Comparison of ENCODE assay signal across 8 mouse cellular contexts in genomic region chr11:119043761-119044550, GRCm38 (mm10). TPM values are rescaled to one million over a fixed set of nuclear protein-coding genes. Genes with fewer than 3 reads are reported as not detected.
DNase-seq lines count a peak whose midpoint lies in the region; ATAC-seq and TF ChIP-seq lines count a peak whose summit lies in the region.

No protein-coding gene starts in this region.

- no peaks in the 10 kb centered on the region for H3K79me3 ChIP-seq in C2C12 (ENCODE audit: low read depth)

- H3K4me1 ChIP-seq in hindbrain, embryonic 11.5 days (replicated peaks; ENCODE audit: control insufficient read depth, insufficient read depth, low read length), result peaks cover 27% of the 10 kb centered on the region
- H3K4me1 ChIP-seq in hindbrain, embryonic 16.5 days (ENCODE audit: control insufficient read depth, insufficient read depth, low read depth, low read length), result peaks cover 46% of the 10 kb centered on the region
- H3K4me1 ChIP-seq in limb, embryonic 12.5 days (replicated peaks), result peaks cover 88% of the 10 kb centered on the region

- H3K9me3 ChIP-seq in hindbrain, embryonic 11.5 days (ENCODE audit: control insufficient read depth, low read length), result no peaks in the 10 kb centered on the region
- H3K9me3 ChIP-seq in hindbrain, embryonic 16.5 days (ENCODE audit: control insufficient read depth, low read length), result no peaks in the 10 kb centered on the region
- no peaks in the 10 kb centered on the region for H3K9me3 ChIP-seq in limb, embryonic 12.5 days

- TF ChIP-seq CTCF in C2C12 (IDR thresholded peaks at IDR 0.05; ENCODE audit: control insufficient read depth, insufficient read depth, insufficient read length), result peak; percentile 16

- ATAC-seq in hindbrain, embryonic 11.5 days (ENCODE audit: low FRiP score), result no peak
- no peak for ATAC-seq in hindbrain, embryonic 16.5 days
- ATAC-seq in limb, embryonic 12.5 days (ENCODE audit: insufficient number of reproducible peaks, insufficient read depth, low FRiP score, low TSS enrichment, low read depth), result no peak

- DNase-seq in hindbrain, embryonic 11.5 days (ENCODE audit: low spot score), result peak; percentile 63
- peak; percentile 58 to 61 for DNase-seq in cerebellum, postnatal 10 days
- no peak for DNase-seq in frontal cortex, postnatal 10 days (ENCODE audit: low spot score in 2 of 2)
- DNase-seq in urinary bladder, adult 2 months (ENCODE audit: low spot score), result no peak
- DNase-seq in T-cell, adult 2 months (ENCODE audit: low spot score), result no peak

- H3K36me3 ChIP-seq in hindbrain, embryonic 11.5 days (ENCODE audit: control insufficient read depth, insufficient read depth, low read length), result no peaks in the 10 kb centered on the region
- no peaks in the 10 kb centered on the region for H3K36me3 ChIP-seq in hindbrain, embryonic 16.5 days (ENCODE audit: control insufficient read depth, insufficient read depth, low read length)
- peaks cover 2% of the 10 kb centered on the region for H3K36me3 ChIP-seq in C2C12 (ENCODE audit: control insufficient read depth, insufficient read depth)
- H3K36me3 ChIP-seq in limb, embryonic 12.5 days, result peaks cover 4% of the 10 kb centered on the region

- H3K4me3 ChIP-seq in hindbrain, embryonic 11.5 days (ENCODE audit: low read depth, low read length), result no peak overlapping the region
- H3K4me3 ChIP-seq in hindbrain, embryonic 16.5 days (ENCODE audit: low read length), result no peak overlapping the region
- no peak overlapping the region for H3K4me3 ChIP-seq in C2C12 (ENCODE audit: insufficient read depth, poor library complexity, severe bottlenecking)
- H3K4me3 ChIP-seq in limb, embryonic 12.5 days (replicated peaks), result peak overlapping the region; percentile 29

- no peak overlapping the region for H3K27ac ChIP-seq in hindbrain, embryonic 11.5 days (ENCODE audit: low read depth, low read length)
- H3K27ac ChIP-seq in hindbrain, embryonic 16.5 days (ENCODE audit: low read depth, low read length), result no peak overlapping the region
- H3K27ac ChIP-seq in limb, embryonic 12.5 days, result peak overlapping the region; percentile 91; the same call in 1 of the 2 replicates

- peaks cover 78% of the 10 kb centered on the region for H3K27me3 ChIP-seq in hindbrain, embryonic 11.5 days (ENCODE audit: control insufficient read depth, insufficient read depth, low read length)
- H3K27me3 ChIP-seq in hindbrain, embryonic 16.5 days (replicated peaks; ENCODE audit: control insufficient read depth, insufficient read depth, low read length), result peaks cover 44% of the 10 kb centered on the region
- H3K27me3 ChIP-seq in C2C12 (ENCODE audit: control insufficient read depth, insufficient read depth, insufficient read length), result peaks cover 43% of the 10 kb centered on the region
- peaks cover 83% of the 10 kb centered on the region for H3K27me3 ChIP-seq in limb, embryonic 12.5 days

- 5% methylated on average over 10 of the region's 10 CpGs for WGBS in hindbrain, embryonic 11.5 days
- 3% methylated on average over 10 of the region's 10 CpGs for WGBS in hindbrain, embryonic 16.5 days
- 2% methylated on average over 10 of the region's 10 CpGs for WGBS in limb, embryonic 12.5 days

- no peak overlapping the region for H3K4me2 ChIP-seq in hindbrain, embryonic 11.5 days (replicated peaks; ENCODE audit: low read depth, low read length)
- H3K4me2 ChIP-seq in hindbrain, embryonic 16.5 days (ENCODE audit: low read length), result no peak overlapping the region
- peak overlapping the region; percentile 92 for H3K4me2 ChIP-seq in limb, embryonic 12.5 days

- no peak overlapping the region for H3ac ChIP-seq in C2C12 (ENCODE audit: control insufficient read depth, insufficient read length, low read depth)

- peaks cover 10% of the 10 kb centered on the region for H3K79me2 ChIP-seq in C2C12 (ENCODE audit: control insufficient read depth, insufficient read depth)

- H3K9ac ChIP-seq in hindbrain, embryonic 11.5 days (ENCODE audit: low read depth, low read length), result no peak overlapping the region
- no peak overlapping the region for H3K9ac ChIP-seq in hindbrain, embryonic 16.5 days (ENCODE audit: low read depth, low read length)
- H3K9ac ChIP-seq in limb, embryonic 12.5 days (replicated peaks), result peak overlapping the region; percentile 23; the same call in 1 of the 2 replicates

TF ChIP-seq in C2C12, 6 proteins besides CTCF, POLR2A, EP300 and RAD21:
- TF ChIP-seq CEBPB (IDR thresholded peaks at IDR 0.05; ENCODE audit: low read depth) (no peak), USF1 (IDR thresholded peaks at IDR 0.05; ENCODE audit: low read depth) (no peak), MAX (IDR thresholded peaks at IDR 0.05) (no peak), MYOG (IDR thresholded peaks at IDR 0.05; ENCODE audit: control insufficient read depth, extremely low read depth, insufficient read length) (no peak), MYOD1 (IDR thresholded peaks at IDR 0.05; ENCODE audit: control insufficient read depth, insufficient read length, low read depth) (no peak), FOSL1 (IDR thresholded peaks at IDR 0.05; ENCODE audit: insufficient read depth, low read length, poor library complexity, severe bottlenecking) (no peak)
TF ChIP-seq in C2C12: peak in this region for 0.

RNA-seq across cellular contexts. Expression of gene Cbx8, which starts 3.2 kb away (rescaled TPM):
- polyA plus RNA-seq in hindbrain, embryonic 11.5 days (2014; fragmentation: Nextera tagmentation; extraction: Ambion mirVana), result 9.1 and 9.3 TPM in 2 replicates
- polyA plus RNA-seq in hindbrain, embryonic 16.5 days (2015; fragmentation: Nextera tagmentation; extraction: Ambion mirVana), result 8.5 and 9.5 TPM in 2 replicates
- 6.4 TPM for polyA plus RNA-seq in C2C12 (2012; fragmentation: generic; extraction: Trizol)
- polyA plus RNA-seq in limb, embryonic 12.5 days (2016; fragmentation: Nextera tagmentation; extraction: Ambion mirVana), result 11.8 and 13.0 TPM in 2 replicates
- 5.4 and 6.8 TPM in 2 replicates for polyA plus RNA-seq in urinary bladder, adult 2 months (2012; rRNA removed)

RNA-seq across cellular contexts. Expression of gene Cbx2, which starts 21.2 kb away (rescaled TPM):
- 44.4 and 54.5 TPM in 2 replicates for polyA plus RNA-seq in hindbrain, embryonic 11.5 days (2014; fragmentation: Nextera tagmentation; extraction: Ambion mirVana)
- polyA plus RNA-seq in hindbrain, embryonic 16.5 days (2015; fragmentation: Nextera tagmentation; extraction: Ambion mirVana), result 10.7 and 14.0 TPM in 2 replicates
- polyA plus RNA-seq in C2C12 (2012; fragmentation: generic; extraction: Trizol), result 14.8 TPM
- 121 and 122 TPM in 2 replicates for polyA plus RNA-seq in limb, embryonic 12.5 days (2016; fragmentation: Nextera tagmentation; extraction: Ambion mirVana)
- polyA plus RNA-seq in urinary bladder, adult 2 months (2012; rRNA removed), result 3.0 TPM in 2 replicates

RNA-seq across cellular contexts. Expression of gene Cbx4, which starts 42.1 kb away (rescaled TPM):
- 5.4 and 7.1 TPM in 2 replicates for polyA plus RNA-seq in hindbrain, embryonic 11.5 days (2014; fragmentation: Nextera tagmentation; extraction: Ambion mirVana)
- polyA plus RNA-seq in hindbrain, embryonic 16.5 days (2015; fragmentation: Nextera tagmentation; extraction: Ambion mirVana), result 23.4 and 24.8 TPM in 2 replicates
- polyA plus RNA-seq in C2C12 (2012; fragmentation: generic; extraction: Trizol), result 12.1 TPM
- polyA plus RNA-seq in limb, embryonic 12.5 days (2016; fragmentation: Nextera tagmentation; extraction: Ambion mirVana), result 9.8 and 12.5 TPM in 2 replicates
- 32.2 and 36.0 TPM in 2 replicates for polyA plus RNA-seq in urinary bladder, adult 2 months (2012; rRNA removed)

RNA-seq across cellular contexts. Expression of gene Enpp7, which starts 56.0 kb away (rescaled TPM):
- polyA plus RNA-seq in hindbrain, embryonic 11.5 days (2014; fragmentation: Nextera tagmentation; extraction: Ambion mirVana), result not detected in 2 replicates
- polyA plus RNA-seq in hindbrain, embryonic 16.5 days (2015; fragmentation: Nextera tagmentation; extraction: Ambion mirVana), result not detected in 2 replicates
- polyA plus RNA-seq in C2C12 (2012; fragmentation: generic; extraction: Trizol), result not detected
- polyA plus RNA-seq in limb, embryonic 12.5 days (2016; fragmentation: Nextera tagmentation; extraction: Ambion mirVana), result not detected in 2 replicates
- polyA plus RNA-seq in urinary bladder, adult 2 months (2012; rRNA removed), result 0.08 TPM in 1 of 2 replicates, not detected in the other

Comparison
In these comparisons a context has a peak if more than half of its experiments do, and no peak if none do; other contexts are left out.
1. DNase-seq: peak in hindbrain, embryonic 11.5 days (single experiment) and cerebellum, postnatal 10 days (2 of 2); none in frontal cortex, postnatal 10 days (0 of 2), urinary bladder, adult 2 months (single experiment) and T-cell, adult 2 months (single experiment).